Mouse (Mus musculus) liver, adult 2 months (tissue): ENCODE results near the gene Ptprn2.

Source experiments
- CTCF ChIP-seq: fragments of 200-500 bp; IDR thresholded peaks from 2 replicates; pipeline ENCODE4 v1.5.1; 2011; ENCODE audit warnings: low read depth, low read length, control low read depth
- POLR2A ChIP-seq: fragments of 200-500 bp; IDR thresholded peaks from 2 replicates; pipeline ENCODE4 v1.6.1; 2011; ENCODE audit warnings: low read length, control low read depth; ENCODE audit not compliant: insufficient read depth; ENCODE audit errors: extremely low read depth

DNA sequence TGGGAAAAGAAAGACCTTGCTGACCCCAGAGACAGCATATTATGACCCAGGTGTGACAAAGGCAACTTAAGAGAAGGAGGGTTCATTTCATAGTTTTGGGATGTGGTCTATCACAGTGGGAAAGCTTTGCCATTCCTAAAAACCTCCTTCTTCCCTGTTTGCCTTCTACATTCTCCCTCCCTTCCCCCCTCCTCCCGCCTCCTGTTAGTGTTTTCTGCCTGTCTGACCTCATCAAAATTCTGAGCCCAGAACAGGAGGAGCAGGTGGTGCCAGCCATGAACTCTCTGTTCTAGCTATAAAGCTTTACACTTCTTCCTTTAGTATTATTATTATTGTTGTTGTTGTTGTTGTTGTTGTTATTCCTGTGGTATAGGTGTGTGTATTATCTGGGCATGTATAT lies 3.6 kb upstream of the Ptprn2 start:
- no peak for TF ChIP-seq CTCF
- TF ChIP-seq POLR2A: no peak
